Mouse (Mus musculus) small intestine, adult 2 months (tissue): Measurements from ENCODE around the gene Sall1. TPM values are rescaled to one million over a fixed set of nuclear protein-coding genes. Genes with fewer than 3 reads are reported as not detected.

Source experiments
- H3K27ac ChIP-seq: fragments of 200-500 bp; 2 replicates; pipeline ENCODE4 v1.5.1; 2012; ENCODE audit warnings: low read depth, low read length, control low read depth, inconsistent platforms; ENCODE audit not compliant: insufficient read depth
- H3K27me3 ChIP-seq: fragments of 200-500 bp; 2 replicates; pipeline ENCODE4 v1.6.1; 2012; ENCODE audit warnings: mild to moderate bottlenecking, moderate library complexity, low read length, inconsistent platforms; ENCODE audit not compliant: control insufficient read depth, insufficient read depth
- H3K36me3 ChIP-seq: fragments of 200-500 bp; 2 replicates; pipeline ENCODE4 v1.6.1; 2012; ENCODE audit warnings: mild to moderate bottlenecking, low read length, control low read depth, inconsistent platforms; ENCODE audit not compliant: control insufficient read depth, insufficient read depth
- H3K4me1 ChIP-seq: fragments of 200-500 bp; 2 replicates; pipeline ENCODE4 v1.6.1; 2012; ENCODE audit warnings: low read length, inconsistent platforms, mixed read lengths; ENCODE audit not compliant: control insufficient read depth, insufficient read depth, insufficient read length
- H3K4me3 ChIP-seq: fragments of 200-500 bp; 2 replicates; pipeline ENCODE4 v1.5.1; 2012; ENCODE audit warnings: low read depth, mild to moderate bottlenecking, control low read depth, inconsistent platforms, low read length, moderate library complexity
- CTCF ChIP-seq: fragments of 200-500 bp; IDR thresholded peaks from 2 replicates; pipeline ENCODE4 v1.5.1; 2012; ENCODE audit warnings: low read depth, mild to moderate bottlenecking, control low read depth, inconsistent platforms, low read length, moderate library complexity, mixed read lengths; ENCODE audit not compliant: insufficient replicate concordance, insufficient read length; ENCODE audit errors: extremely low read depth
- POLR2A ChIP-seq: fragments of 200-500 bp; IDR thresholded peaks from 2 replicates; pipeline ENCODE4 v1.6.1; 2012; ENCODE audit warnings: low read depth, mild to moderate bottlenecking, control low read depth, inconsistent platforms, low read length, moderate library complexity
- WGBS: fragments of 180-500 bp; shearing (Covaris S2); methylation state at CpG from one replicate; pipeline ENCODE4 v1.1.7; 2018; 5-methylcytosine and 5-hydroxymethylcytosine counted together
- polyA plus RNA-seq: library from polyadenylated mRNA; depleted of rRNA; stranded (reverse); fragments of >200 nt; gene quantifications from 2 replicates; pipeline ENCODE4 v1.2.3, GENCODE M21; 2012

The Sall1 gene
- polyA plus RNA-seq, 1 experiment: 1.2 TPM

DNA sequence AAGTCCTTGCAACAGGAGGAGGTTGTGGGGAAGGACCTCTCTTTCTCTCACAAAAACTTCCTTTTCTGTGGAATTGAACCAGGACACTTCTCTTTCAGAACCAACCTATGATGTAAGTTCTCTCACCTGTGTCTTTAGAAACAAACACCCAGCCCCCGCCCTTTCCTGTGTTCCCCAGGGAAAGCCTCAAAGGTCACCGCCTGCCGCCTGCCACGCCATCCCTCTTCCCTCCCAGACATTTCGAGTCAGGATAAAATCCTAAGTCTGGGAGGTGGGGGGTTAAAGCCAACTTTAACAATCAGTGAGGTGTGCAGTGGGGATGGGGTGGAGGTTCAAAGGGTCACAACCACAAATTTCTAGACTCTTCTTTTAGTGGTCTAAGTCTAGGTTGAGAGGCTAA lies 52.8 kb downstream of the Sall1 start:
- Histone ChIP-seq H3K4me1 (no peaks in the 10 kb centered on the region), H3K36me3 (no peaks in the 10 kb centered on the region), H3K27ac (no peak overlapping the region), H3K4me3 (no peak overlapping the region), H3K27me3 (no peaks in the 10 kb centered on the region)
- 28% methylated on average over 5 of the region's 5 CpGs for WGBS
- no peak for TF ChIP-seq POLR2A
- no peak for TF ChIP-seq CTCF

- WGBS: 80% methylated on average over 3 of the region's 3 CpGs
- Histone ChIP-seq H3K4me1 (no peaks in the 10 kb centered on the region), H3K36me3 (no peaks in the 10 kb centered on the region), H3K27me3 (no peaks in the 10 kb centered on the region), H3K27ac (no peak overlapping the region), H3K4me3 (no peak overlapping the region)
- TF ChIP-seq POLR2A (no peak), CTCF (no peak)
Measured at GRCm38 (mm10) chr8:88989002-88989401, 55.0 kb downstream of the Sall1 start.

DNA sequence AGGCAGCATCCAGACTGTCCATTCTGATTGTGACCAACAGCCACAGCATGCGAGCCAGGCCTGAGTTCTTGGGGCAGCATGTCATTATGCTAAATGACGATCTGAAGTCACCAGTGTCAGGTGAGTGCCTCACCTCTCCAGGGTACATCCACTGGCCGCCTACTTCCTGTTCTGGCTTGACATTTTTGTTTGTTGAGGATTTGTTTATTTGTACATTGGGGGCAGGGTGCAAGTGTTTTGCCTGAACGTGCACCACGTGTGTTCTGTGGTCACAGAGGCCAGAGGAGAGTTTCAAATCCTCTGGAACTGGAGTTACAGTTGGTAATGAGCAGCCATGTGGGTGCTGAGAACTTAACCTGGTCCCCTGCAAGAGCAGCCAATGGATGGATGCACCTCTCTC lies 60.5 kb downstream of the Sall1 start:
- no peak for TF ChIP-seq CTCF
- no peak for TF ChIP-seq POLR2A
- no peak overlapping the region for H3K27ac ChIP-seq
- H3K36me3 ChIP-seq: no peaks in the 10 kb centered on the region
- 57% methylated on average over 5 of the region's 5 CpGs for WGBS
- no peaks in the 10 kb centered on the region for H3K27me3 ChIP-seq
- H3K4me1 ChIP-seq: no peaks in the 10 kb centered on the region
- H3K4me3 ChIP-seq: no peak overlapping the region
